Mouse (Mus musculus) spleen, adult 2 months (tissue): ENCODE results near the gene Ppfibp1. TPM values are rescaled to one million over a fixed set of nuclear protein-coding genes. Genes with fewer than 3 reads are reported as not detected.

Source experiments
- DNase-seq, 2 experiments: peaks; one replicate each; pipeline versions ENCODE4 v3.0.0 to v3.0.0-alpha.2; 2012 to 2021; ENCODE audit warnings: low spot score in 2 of 2, low read depth in 1 of 2
- H3K27ac ChIP-seq: fragments of 200-500 bp; 2 replicates; pipeline ENCODE4 v1.5.1; 2012; ENCODE audit warnings: low read length, inconsistent platforms; ENCODE audit not compliant: insufficient read depth
- H3K27me3 ChIP-seq: fragments of 200-500 bp; 2 replicates; pipeline ENCODE4 v1.6.1; 2012; ENCODE audit warnings: mild to moderate bottlenecking, moderate library complexity, low read length, inconsistent platforms; ENCODE audit not compliant: control insufficient read depth, insufficient read depth
- H3K36me3 ChIP-seq: fragments of 200-500 bp; 2 replicates; pipeline ENCODE4 v1.6.1; 2012; ENCODE audit warnings: mild to moderate bottlenecking, low read length, inconsistent platforms; ENCODE audit not compliant: control insufficient read depth, insufficient read depth
- H3K4me1 ChIP-seq: fragments of 200-500 bp; 2 replicates; pipeline ENCODE4 v1.6.1; 2011; ENCODE audit warnings: inconsistent platforms; ENCODE audit not compliant: control insufficient read depth, insufficient read depth, insufficient read length
- H3K4me3 ChIP-seq: fragments of 200-500 bp; 2 replicates; pipeline ENCODE4 v1.5.1; 2011; ENCODE audit warnings: mild to moderate bottlenecking, inconsistent platforms; ENCODE audit not compliant: insufficient read depth, insufficient read length; ENCODE audit errors: extremely low read depth
- CTCF ChIP-seq: fragments of 200-500 bp; IDR thresholded peaks from 2 replicates; pipeline ENCODE4 v1.5.1; 2011; ENCODE audit warnings: mild to moderate bottlenecking, inconsistent platforms; ENCODE audit not compliant: insufficient read depth, insufficient read length, insufficient replicate concordance; ENCODE audit errors: extremely low read depth
- POLR2A ChIP-seq: fragments of 200-500 bp; IDR thresholded peaks from 2 replicates; pipeline ENCODE4 v1.6.1; 2011; ENCODE audit warnings: low read depth, low read length, inconsistent platforms
- WGBS: fragments of 180-500 bp; shearing (Covaris S2); methylation state at CpG from one replicate; pipeline ENCODE4 v1.1.7; 2018; 5-methylcytosine and 5-hydroxymethylcytosine counted together
- polyA plus RNA-seq: library from polyadenylated mRNA; depleted of rRNA; stranded (reverse); fragments of >200 nt; gene quantifications from 2 replicates; pipeline ENCODE4 v1.2.3, GENCODE M21; 2012

Ppfibp1 gene
- polyA plus RNA-seq, 1 experiment: 5.3 TPM

DNA sequence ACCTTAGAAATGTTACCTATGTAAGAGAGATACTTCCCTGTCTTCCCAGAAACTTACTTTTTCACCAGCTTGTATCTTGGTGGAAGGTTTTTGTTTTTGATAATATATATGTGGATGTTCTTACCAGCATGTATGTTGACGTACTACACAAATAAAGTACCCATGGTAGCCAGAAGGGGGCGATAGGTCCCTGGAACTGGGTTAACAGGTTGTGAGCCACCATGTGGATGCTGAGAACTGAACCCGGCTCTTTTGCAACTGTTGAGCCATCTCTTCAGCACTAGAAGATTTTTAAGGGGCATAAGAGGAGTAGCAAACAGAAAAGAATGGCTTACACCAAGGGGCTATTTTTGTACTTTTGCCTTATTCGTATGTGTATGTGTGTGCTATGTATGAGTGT lies 22.6 kb upstream of the Ppfibp1 start:
- Histone ChIP-seq H3K36me3 (no peaks in the 10 kb centered on the region), H3K4me3 (no peak overlapping the region), H3K4me1 (no peaks in the 10 kb centered on the region), H3K27me3 (no peaks in the 10 kb centered on the region), H3K27ac (no peak overlapping the region)
- DNase-seq: no peak
- TF ChIP-seq CTCF (no peak), POLR2A (no peak)
- WGBS: 77% methylated on average over 4 of the region's 4 CpGs

DNA sequence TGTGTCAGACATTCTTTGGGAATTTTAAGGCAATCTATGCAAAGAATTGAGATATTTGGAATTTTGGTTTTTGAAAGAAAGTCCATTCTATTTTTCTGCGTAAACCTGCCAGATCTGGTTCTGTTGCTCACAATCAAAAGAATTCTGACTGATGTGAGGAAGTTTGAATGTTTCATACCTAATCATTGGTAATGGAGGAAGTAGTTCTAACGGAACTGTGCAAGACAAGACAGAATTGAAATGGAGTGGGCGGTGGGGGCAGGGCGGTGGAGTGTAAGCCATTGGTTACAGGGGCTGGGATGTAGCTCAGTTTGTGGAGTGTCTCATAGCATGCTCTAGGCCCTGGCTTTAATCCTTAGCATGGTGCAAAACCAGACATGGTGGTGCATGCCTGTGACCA lies 16.3 kb upstream of the Ppfibp1 start:
- no peak for TF ChIP-seq POLR2A
- TF ChIP-seq CTCF: no peak
- 61% methylated on average over 4 of the region's 4 CpGs for WGBS

DNA sequence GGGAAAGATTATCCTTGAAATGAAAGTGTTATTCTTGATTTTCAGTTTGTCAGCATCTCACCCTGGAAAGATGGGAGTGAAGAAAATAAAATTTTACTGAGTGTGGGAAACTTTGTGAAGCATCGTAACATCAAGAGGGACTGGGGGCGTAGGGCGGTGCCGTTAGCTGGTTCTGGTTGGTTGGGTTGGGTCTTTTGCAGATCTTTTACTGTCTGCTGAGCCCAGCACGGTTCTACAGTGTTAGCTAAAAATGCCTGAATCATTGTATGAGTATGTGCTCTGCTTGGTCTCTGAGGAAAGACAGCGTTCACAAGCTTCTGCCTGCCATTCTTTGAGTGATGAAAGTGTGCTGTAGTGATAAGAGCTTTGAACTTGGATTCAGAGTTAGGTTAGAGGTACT lies 13.9 kb upstream of the Ppfibp1 start:
- H3K4me3 ChIP-seq: no peak overlapping the region
- H3K27ac ChIP-seq: no peak overlapping the region
- no peaks in the 10 kb centered on the region for H3K4me1 ChIP-seq
- DNase-seq: no peak
- H3K27me3 ChIP-seq: no peaks in the 10 kb centered on the region
- 90% methylated on average over 6 of the region's 6 CpGs for WGBS
- TF ChIP-seq CTCF: no peak
- TF ChIP-seq POLR2A: no peak
- H3K36me3 ChIP-seq: no peaks in the 10 kb centered on the region

More for the DNA sequence above, 16.3 kb upstream of the Ppfibp1 start:
- Histone ChIP-seq H3K4me1 (no peaks in the 10 kb centered on the region), H3K36me3 (no peaks in the 10 kb centered on the region), H3K27me3 (no peaks in the 10 kb centered on the region), H3K27ac (no peak overlapping the region), H3K4me3 (no peak overlapping the region)
- no peak for DNase-seq

DNA sequence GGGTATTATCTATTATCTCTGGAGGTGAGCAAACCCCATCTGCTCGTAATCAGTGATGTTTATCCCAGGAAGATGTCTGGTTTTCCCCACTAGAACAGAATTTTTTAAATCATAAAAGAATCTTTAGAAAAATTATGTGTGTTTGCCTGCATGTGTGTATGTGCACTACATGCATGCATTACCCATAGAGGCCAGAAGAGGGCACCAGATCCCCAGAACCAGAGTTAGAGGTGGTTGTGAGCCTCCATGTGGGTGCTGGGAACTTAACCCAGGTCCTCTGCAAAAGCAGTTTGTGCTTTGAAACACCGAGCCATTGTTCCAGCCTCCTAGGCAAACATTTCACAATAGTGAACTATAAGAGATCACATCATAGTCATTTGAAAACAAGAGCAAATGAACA lies 11.5 kb upstream of the Ppfibp1 start:
- 89% methylated on average over 2 of the region's 2 CpGs for WGBS
- no peaks in the 10 kb centered on the region for H3K4me1 ChIP-seq
- DNase-seq: no peak
- H3K36me3 ChIP-seq: no peaks in the 10 kb centered on the region
- no peak overlapping the region for H3K27ac ChIP-seq
- H3K4me3 ChIP-seq: no peak overlapping the region
- no peak for TF ChIP-seq CTCF
- no peaks in the 10 kb centered on the region for H3K27me3 ChIP-seq

DNA sequence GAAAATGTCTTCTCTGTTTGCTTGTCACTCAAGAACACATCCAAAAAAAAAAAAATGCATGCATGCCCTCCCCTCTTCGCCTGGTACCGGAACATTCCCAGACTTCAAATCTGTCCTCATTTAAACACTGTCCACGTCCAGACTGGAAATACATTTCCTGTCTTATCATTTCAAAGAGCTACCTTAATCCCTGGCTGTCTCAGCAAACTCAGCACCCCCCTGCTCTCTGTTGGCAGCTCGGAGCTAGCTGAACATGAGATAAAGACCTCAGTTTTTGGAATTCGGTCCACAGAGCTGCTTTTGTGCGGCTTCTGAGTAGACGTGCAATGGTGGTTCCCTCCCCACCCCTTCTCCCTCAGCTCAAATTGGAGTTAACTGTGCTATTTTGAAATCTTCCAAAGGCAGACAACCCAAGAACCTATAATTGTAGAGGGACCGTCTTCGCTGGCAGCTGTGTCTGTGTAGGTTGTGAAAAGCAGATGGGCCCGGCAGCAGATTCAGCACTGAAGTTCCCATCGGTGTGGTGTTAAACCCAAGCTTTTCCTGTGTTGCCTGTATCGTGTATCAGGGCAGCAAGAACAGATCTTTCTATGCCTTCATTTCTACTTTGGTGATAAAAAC lies 10.8 kb upstream of the Ppfibp1 start:
- Histone ChIP-seq H3K36me3 (no peaks in the 10 kb centered on the region), H3K27ac (no peak overlapping the region), H3K4me1 (no peaks in the 10 kb centered on the region), H3K27me3 (no peaks in the 10 kb centered on the region), H3K4me3 (no peak overlapping the region)
- WGBS: 91% methylated on average over 12 of the region's 12 CpGs
- TF ChIP-seq POLR2A: no peak
- no peak for DNase-seq

DNA sequence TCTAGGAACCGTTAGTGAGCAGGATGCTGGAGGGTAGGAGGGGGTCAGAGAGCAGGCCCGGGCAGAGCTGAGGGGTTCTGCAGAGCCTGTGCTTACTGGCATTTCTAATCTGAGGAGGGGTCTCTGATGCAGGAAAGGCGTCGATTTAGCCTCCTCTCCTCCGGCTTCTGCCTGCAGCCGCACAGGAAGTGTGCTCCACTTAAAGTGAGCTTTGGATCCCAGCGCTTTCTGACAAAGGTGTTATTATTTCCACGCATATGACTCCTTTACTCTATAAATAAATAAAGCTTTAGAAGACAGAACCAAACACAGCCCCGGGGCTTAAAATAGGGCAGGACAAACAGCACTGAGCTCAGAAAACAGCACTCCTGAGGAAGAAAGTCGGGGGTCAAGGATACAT lies 9.4 kb upstream of the Ppfibp1 start:
- DNase-seq: no peak
- H3K4me3 ChIP-seq: no peak overlapping the region
- H3K27ac ChIP-seq: no peak overlapping the region
- H3K4me1 ChIP-seq: no peaks in the 10 kb centered on the region
- H3K36me3 ChIP-seq: no peaks in the 10 kb centered on the region
- H3K27me3 ChIP-seq: no peaks in the 10 kb centered on the region
- TF ChIP-seq POLR2A (no peak), CTCF (no peak)
- 73% methylated on average over 10 of the region's 10 CpGs for WGBS

DNA sequence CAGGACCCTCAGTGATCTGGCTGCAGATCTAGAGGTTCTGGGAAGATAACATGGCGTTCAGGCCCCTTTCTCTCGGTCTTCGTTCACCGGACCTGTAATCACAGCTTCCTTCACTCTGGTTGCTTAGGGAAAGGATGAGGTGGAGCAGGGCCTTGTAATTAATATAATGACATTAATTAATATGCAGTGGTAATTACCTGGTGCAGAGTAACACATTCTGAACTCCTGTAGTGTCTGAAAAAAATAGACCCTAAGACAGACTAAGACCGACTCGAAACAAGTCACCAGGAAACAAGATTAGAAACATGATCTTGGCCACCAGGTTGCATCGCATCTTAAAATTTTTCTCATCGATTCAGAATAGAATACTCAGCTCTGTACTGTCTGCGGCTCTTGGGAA lies 8.4 kb upstream of the Ppfibp1 start:
- H3K36me3 ChIP-seq: no peaks in the 10 kb centered on the region
- WGBS: 92% methylated on average over 9 of the region's 9 CpGs
- TF ChIP-seq POLR2A (no peak), CTCF (no peak)
- no peak for DNase-seq
- no peak overlapping the region for H3K4me3 ChIP-seq
- no peak overlapping the region for H3K27ac ChIP-seq
- no peaks in the 10 kb centered on the region for H3K27me3 ChIP-seq
- no peaks in the 10 kb centered on the region for H3K4me1 ChIP-seq
